Mouse (Mus musculus): ENCODE data around the gene Diaph3.

DNA sequence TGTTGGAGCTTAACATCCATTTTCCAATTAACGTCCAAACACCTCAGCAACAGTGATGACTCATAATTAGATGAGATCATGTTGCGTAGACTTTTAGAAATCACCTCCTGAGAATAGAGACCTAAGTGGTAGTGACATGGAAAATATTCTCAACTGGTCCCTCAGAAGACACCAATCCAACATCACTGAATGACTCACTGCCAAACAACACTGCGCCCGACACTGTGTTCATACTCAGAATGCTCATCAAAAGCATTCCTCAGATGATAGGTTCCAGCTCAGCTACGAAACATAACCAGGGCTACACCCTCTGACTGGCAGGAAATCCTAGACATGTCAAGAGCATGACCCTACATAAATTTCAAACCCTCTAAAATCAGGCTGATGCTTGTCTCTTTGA is 89.8 kb downstream of the Diaph3 start:
- TF ChIP-seq CTCF (IDR thresholded peaks at IDR 0.05; ENCODE audit: low read depth, low read length) = no peak
- no peak for TF ChIP-seq POLR2A (IDR thresholded peaks at IDR 0.05; ENCODE audit: extremely low read depth, insufficient read depth, low read length)

All from liver, adult 2 months (tissue).